In genomic region chr11:78116146-78116410, GRCm38 (mm10) we compare ENCODE assay signal across 8 mouse cellular contexts. TPM values are rescaled to one million over a fixed set of nuclear protein-coding genes. Genes with fewer than 3 reads are reported as not detected.
DNase-seq lines count a peak whose midpoint lies in the region; ATAC-seq and TF ChIP-seq lines count a peak whose summit lies in the region.

No protein-coding gene starts in this region.

- H3K27ac ChIP-seq in kidney, adult 2 months (ENCODE audit: insufficient read depth, low read depth, low read length), result peak overlapping the region; percentile 54; the same call in 1 of the 2 replicates
- H3K27ac ChIP-seq in hindbrain, postnatal 0 days, result peak overlapping the region; percentile 87

- ATAC-seq in hindbrain, postnatal 0 days, result no peak

- peak overlapping the region; percentile 74 for H3K9ac ChIP-seq in hindbrain, postnatal 0 days (replicated peaks; ENCODE audit: low read length)

- TF ChIP-seq POLR2A in kidney, adult 2 months (IDR thresholded peaks at IDR 0.05; ENCODE audit: low read depth, low read length), result no peak
- TF ChIP-seq POLR2A in myocyte (IDR thresholded peaks at IDR 0.05; ENCODE audit: insufficient read length, low read depth), result no peak

- no peaks in the 10 kb centered on the region for H3K36me3 ChIP-seq in kidney, adult 2 months (ENCODE audit: control insufficient read depth, insufficient read depth, low read length)
- H3K36me3 ChIP-seq in hindbrain, postnatal 0 days (ENCODE audit: insufficient read depth, low read length), result no peaks in the 10 kb centered on the region
- no peaks in the 10 kb centered on the region for H3K36me3 ChIP-seq in myocyte (ENCODE audit: control insufficient read depth, insufficient read depth)

- H3K4me1 ChIP-seq in kidney, adult 2 months (ENCODE audit: control insufficient read depth, insufficient read depth, low read length), result peaks cover 2% of the 10 kb centered on the region; the same call in 1 of the 2 replicates
- peaks cover 11% of the 10 kb centered on the region for H3K4me1 ChIP-seq in hindbrain, postnatal 0 days (ENCODE audit: insufficient read depth, low read length)

- H3K4me2 ChIP-seq in hindbrain, postnatal 0 days (ENCODE audit: low read depth, low read length), result peak overlapping the region; percentile 79
- H3K4me2 ChIP-seq in myocyte (ENCODE audit: low read depth), result peak overlapping the region; percentile 73

- H3K79me2 ChIP-seq in myocyte (ENCODE audit: control insufficient read depth, insufficient read depth), result peaks cover 94% of the 10 kb centered on the region

- 14% methylated on average over 5 of the region's 5 CpGs for WGBS in kidney, adult 2 months
- WGBS in hindbrain, postnatal 0 days, result 9% methylated on average over 5 of the region's 5 CpGs

- H3ac ChIP-seq in myocyte (ENCODE audit: control insufficient read depth, insufficient read length), result no peak overlapping the region

- no peaks in the 10 kb centered on the region for H3K9me3 ChIP-seq in hindbrain, postnatal 0 days (ENCODE audit: low read length)

- H3K4me3 ChIP-seq in kidney, adult 2 months (ENCODE audit: insufficient read depth, low read depth, low read length), result peak overlapping the region; percentile 75
- peak overlapping the region; percentile 78 for H3K4me3 ChIP-seq in hindbrain, postnatal 0 days (ENCODE audit: low read length)
- peak overlapping the region; percentile 28 for H3K4me3 ChIP-seq in myocyte

- DNase-seq in kidney, adult 2 months, result peak; percentile 40
- DNase-seq in kidney, adult 11 months, result no peak
- DNase-seq in embryo, embryonic 11 days, result peak; percentile 14
- no peak for DNase-seq in hindbrain, postnatal 0 days (ENCODE audit: low spot score)
- DNase-seq in ovary, postnatal 36 days (ENCODE audit: low spot score), result no peak
- no peak for DNase-seq in frontal cortex, postnatal 10 days (ENCODE audit: low spot score in 2 of 2)
- no peak for DNase-seq in adrenal gland, postnatal 10 days

- H3K27me3 ChIP-seq in kidney, adult 2 months (replicated peaks; ENCODE audit: control insufficient read depth, insufficient read depth, low read length), result no peaks in the 10 kb centered on the region
- no peaks in the 10 kb centered on the region for H3K27me3 ChIP-seq in hindbrain, postnatal 0 days (ENCODE audit: insufficient read depth, low read length)
- no peaks in the 10 kb centered on the region for H3K27me3 ChIP-seq in myocyte (ENCODE audit: control insufficient read depth, insufficient read depth, insufficient read length)

- no peak for TF ChIP-seq CTCF in kidney, adult 2 months (conservative IDR thresholded peaks at IDR 0.05; ENCODE audit: insufficient read depth, insufficient read length, low read depth, low read length)
- TF ChIP-seq CTCF in hindbrain, postnatal 0 days (IDR thresholded peaks at IDR 0.05; ENCODE audit: low read depth), result no peak

TF ChIP-seq in myocyte, 11 proteins besides CTCF, POLR2A, EP300 and RAD21:
- TF ChIP-seq MAX (IDR thresholded peaks at IDR 0.05; ENCODE audit: low read depth) (no peak), CEBPB (IDR thresholded peaks at IDR 0.05; ENCODE audit: insufficient read depth, poor library complexity, severe bottlenecking) (no peak), TCF12 (IDR thresholded peaks at IDR 0.05; ENCODE audit: insufficient read depth, poor library complexity, severe bottlenecking) (no peak), E2F4 (IDR thresholded peaks at IDR 0.05; ENCODE audit: insufficient read depth) (no peak), REST (IDR thresholded peaks at IDR 0.05; ENCODE audit: insufficient read depth, insufficient read length) (no peak), TCF3 (IDR thresholded peaks at IDR 0.05; ENCODE audit: insufficient read length, low read depth) (no peak), SRF (IDR thresholded peaks at IDR 0.05; ENCODE audit: control insufficient read depth, insufficient read length, low read depth) (no peak), USF1 (IDR thresholded peaks at IDR 0.05; ENCODE audit: low read depth) (no peak), MYOD1 (IDR thresholded peaks at IDR 0.05; ENCODE audit: control insufficient read depth in 1 of 3, insufficient read length in 2 of 3, low read depth in 2 of 3) (no peak)
TF ChIP-seq in myocyte: peak in this region for 0.

RNA-seq across cellular contexts. Expression of gene Fam222b, which starts 21.6 kb away (rescaled TPM):
- polyA plus RNA-seq in kidney, adult 2 months (2012; rRNA removed), result 13.4 and 14.7 TPM in 2 replicates
- total RNA-seq in hindbrain, postnatal 0 days (2014; rRNA removed), result 27.6 and 32.6 TPM in 2 replicates
- polyA plus RNA-seq in hindbrain, postnatal 0 days (2015; fragmentation: Nextera tagmentation; extraction: Ambion mirVana), result 22.6 and 22.9 TPM in 2 replicates
- 16.1 TPM for polyA plus RNA-seq in myocyte (2012; fragmentation: generic; extraction: Trizol)
- total RNA-seq in adrenal gland, postnatal 10 days (2021), result 10 to 100 TPM; 14.7 to 15.3 TPM

RNA-seq across cellular contexts. Expression of gene Eral1, which starts 35.9 kb away (rescaled TPM):
- 39.1 and 41.6 TPM in 2 replicates for polyA plus RNA-seq in kidney, adult 2 months (2012; rRNA removed)
- total RNA-seq in hindbrain, postnatal 0 days (2014; rRNA removed), result 38.4 and 40.3 TPM in 2 replicates
- polyA plus RNA-seq in hindbrain, postnatal 0 days (2015; fragmentation: Nextera tagmentation; extraction: Ambion mirVana), result 25.7 and 26.9 TPM in 2 replicates
- 24.6 TPM for polyA plus RNA-seq in myocyte (2012; fragmentation: generic; extraction: Trizol)
- 10 to 100 TPM; 30.4 to 35.0 TPM for total RNA-seq in adrenal gland, postnatal 10 days (2021)

RNA-seq across cellular contexts. Expression of gene Traf4, which starts 49.3 kb away (rescaled TPM):
- 108 and 126 TPM in 2 replicates for polyA plus RNA-seq in kidney, adult 2 months (2012; rRNA removed)
- 124 and 130 TPM in 2 replicates for total RNA-seq in hindbrain, postnatal 0 days (2014; rRNA removed)
- 79.5 and 88.7 TPM in 2 replicates for polyA plus RNA-seq in hindbrain, postnatal 0 days (2015; fragmentation: Nextera tagmentation; extraction: Ambion mirVana)
- 206 TPM for polyA plus RNA-seq in myocyte (2012; fragmentation: generic; extraction: Trizol)
- 10 to 100 TPM; 52.2 to 53.0 TPM for total RNA-seq in adrenal gland, postnatal 10 days (2021)

Comparison
In these comparisons a context has a peak if more than half of its experiments do, and no peak if none do; other contexts are left out.
1. DNase-seq: peak in kidney, adult 2 months (single experiment) and embryo, embryonic 11 days (single experiment); none in kidney, adult 11 months (single experiment), hindbrain, postnatal 0 days (single experiment), ovary, postnatal 36 days (single experiment), frontal cortex, postnatal 10 days (0 of 2) and adrenal gland, postnatal 10 days (single experiment).
2. H3K4me3 ChIP-seq: peak in every context shown above with its lines; median percentile 78 in hindbrain, postnatal 0 days; 75 in kidney, adult 2 months; 28 in myocyte.